ENCODE assay signal across 16 mouse cellular contexts in the genomic region with DNA sequence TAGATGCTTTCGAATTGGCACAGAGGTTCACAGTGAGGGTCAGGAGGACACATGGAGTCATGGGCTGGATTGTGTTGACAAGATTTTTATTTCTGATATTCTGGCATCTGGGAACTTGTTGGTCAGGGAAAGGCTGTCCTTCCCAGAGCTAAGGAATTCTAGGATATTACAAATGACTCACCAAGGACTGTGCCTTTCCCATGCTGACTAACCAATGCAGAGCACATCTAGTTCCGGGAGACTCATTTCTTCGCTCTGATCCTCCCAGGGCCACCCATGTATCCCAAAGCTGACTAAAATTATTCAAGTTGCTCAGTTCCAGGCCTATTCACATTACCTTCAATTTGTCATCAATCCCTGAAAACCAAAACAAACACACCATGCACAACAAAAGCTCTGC.
"Had no signal": no experiment of that assay in that cellular context is flagged by ENCODE, and none has a peak within 500 bp of the region (broad histone marks: within the 10 kb centered on the region; RNA-seq: fewer than 3 reads in every experiment).

No protein-coding gene starts in this region.

- H3K4me2 ChIP-seq: kidney, embryonic 15.5 days; liver, embryonic 13.5 days; midbrain, embryonic 13.5 days; neural tube, embryonic 12.5 days; neural tube, embryonic 15.5 days; stomach, embryonic 15.5 days had no signal

- H3K36me3 ChIP-seq: kidney, embryonic 15.5 days; liver, embryonic 13.5 days; midbrain, embryonic 13.5 days; neural tube, embryonic 12.5 days; neural tube, embryonic 15.5 days; stomach, embryonic 15.5 days had no signal

- DNase-seq: kidney, adult 8-10 months; kidney, postnatal 10 days; kidney, postnatal 36 days; layer of hippocampus, postnatal 36 days; liver, embryonic 13.5 days; lung, adult 2 months; retina, postnatal 1 day; right cerebral cortex, postnatal 25 days; spleen, adult 18-20 months; thymus, postnatal 25 days had no signal

- H3K4me3 ChIP-seq: kidney, embryonic 15.5 days; left cerebral cortex, adult 2 months; liver, embryonic 13.5 days; midbrain, embryonic 13.5 days; neural tube, embryonic 12.5 days; neural tube, embryonic 15.5 days; stomach, embryonic 15.5 days had no signal

- H3K27me3 ChIP-seq: kidney, embryonic 15.5 days; liver, embryonic 13.5 days; midbrain, embryonic 13.5 days; neural tube, embryonic 12.5 days; neural tube, embryonic 15.5 days; stomach, embryonic 15.5 days had no signal
